Mouse (Mus musculus): ENCODE measurements at regions not wholly inside any gene's neighbourhood (a gene's known extent, or its start where the extent isn't known, plus 50 kb on each side); places are given as distances from the start of the nearest gene placed in this dataset.

DNA sequence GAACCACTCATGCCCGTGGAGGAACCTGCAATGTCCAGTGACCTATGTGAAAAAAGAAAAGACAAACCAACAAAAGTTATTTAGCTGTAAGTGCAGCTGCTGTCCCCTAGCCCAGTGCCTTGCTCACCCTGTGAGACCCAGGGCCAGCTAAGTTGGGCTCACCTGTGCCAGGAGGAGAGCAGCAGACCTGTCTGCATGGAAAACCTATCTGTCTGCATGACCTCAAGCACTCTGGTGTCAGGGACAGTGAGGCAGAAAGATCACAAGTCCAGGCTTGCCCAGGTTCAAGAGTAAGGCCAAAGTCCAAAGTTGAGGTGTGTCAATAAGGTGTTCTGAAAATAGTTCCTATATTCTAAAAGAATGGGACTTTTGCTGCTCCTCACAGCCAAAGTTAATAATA, 215.0 kb upstream of the Vstm2b start:
- ATAC-seq (ENCODE audit: low FRiP score, low read depth): no peak
- Histone ChIP-seq H3K4me1 (no peaks in the 10 kb centered on the region), H3K9ac (no peak overlapping the region), H3K27me3 (no peaks in the 10 kb centered on the region), H3K36me3 (no peaks in the 10 kb centered on the region), H3K4me2 (replicated peaks) (no peak overlapping the region), H3K27ac (no peak overlapping the region), H3K9me3 (no peaks in the 10 kb centered on the region), H3K4me3 (no peak overlapping the region)
- 74% methylated on average over 1 of the region's 1 CpGs for WGBS

DNA sequence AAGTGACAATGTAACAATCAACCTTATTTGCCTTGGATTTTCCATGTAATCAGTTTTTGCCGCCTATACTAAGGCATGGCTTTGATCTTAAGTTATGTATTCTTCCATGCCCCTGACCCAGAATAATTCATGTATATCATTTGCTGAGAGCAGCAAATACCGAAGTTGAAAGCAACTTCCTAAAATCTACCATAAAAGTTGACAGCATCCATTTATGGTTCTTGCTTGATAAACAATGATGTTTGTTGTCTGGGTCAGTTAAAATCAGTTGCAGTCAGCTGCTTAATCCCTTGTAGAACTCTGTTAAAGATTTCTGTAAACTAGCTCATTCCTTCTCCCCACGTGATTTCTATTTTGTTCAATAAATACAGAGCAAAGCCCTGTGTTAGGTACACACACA, 214.5 kb upstream of the Vstm2b start:
- Histone ChIP-seq H3K27me3 (no peaks in the 10 kb centered on the region), H3K9me3 (no peaks in the 10 kb centered on the region), H3K27ac (no peak overlapping the region), H3K4me3 (no peak overlapping the region), H3K9ac (no peak overlapping the region), H3K4me2 (replicated peaks) (no peak overlapping the region), H3K36me3 (no peaks in the 10 kb centered on the region), H3K4me1 (no peaks in the 10 kb centered on the region)
- WGBS: 62% methylated on average over 3 of the region's 3 CpGs
- no peak for ATAC-seq (ENCODE audit: low FRiP score, low read depth)

DNA sequence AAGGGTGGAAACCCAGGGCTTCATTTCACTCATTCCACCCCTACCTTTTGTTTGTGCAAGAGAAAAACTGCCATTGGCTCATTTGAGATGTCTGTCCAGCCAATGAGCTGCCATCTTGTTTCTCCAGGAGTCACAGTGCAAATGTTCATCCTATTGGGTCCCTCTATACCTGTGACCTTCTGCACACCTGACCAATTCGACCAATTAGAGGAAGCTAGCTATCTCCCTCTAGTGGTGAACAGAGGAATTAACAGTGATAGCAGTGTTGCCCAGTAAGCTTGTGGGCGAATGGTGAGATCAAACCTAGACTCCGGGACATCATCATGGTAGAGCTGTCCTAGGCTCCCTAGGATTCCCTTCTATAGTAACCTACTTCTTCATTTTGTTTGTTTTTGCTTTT, 211.1 kb upstream of the Vstm2b start:
- Histone ChIP-seq H3K9ac (no peak overlapping the region), H3K4me1 (no peaks in the 10 kb centered on the region), H3K27ac (no peak overlapping the region), H3K4me3 (no peak overlapping the region), H3K4me2 (replicated peaks) (no peak overlapping the region), H3K27me3 (no peaks in the 10 kb centered on the region), H3K9me3 (no peaks in the 10 kb centered on the region), H3K36me3 (no peaks in the 10 kb centered on the region)
- WGBS: 85% methylated on average over 3 of the region's 3 CpGs
- no peak for ATAC-seq (ENCODE audit: low FRiP score, low read depth)

DNA sequence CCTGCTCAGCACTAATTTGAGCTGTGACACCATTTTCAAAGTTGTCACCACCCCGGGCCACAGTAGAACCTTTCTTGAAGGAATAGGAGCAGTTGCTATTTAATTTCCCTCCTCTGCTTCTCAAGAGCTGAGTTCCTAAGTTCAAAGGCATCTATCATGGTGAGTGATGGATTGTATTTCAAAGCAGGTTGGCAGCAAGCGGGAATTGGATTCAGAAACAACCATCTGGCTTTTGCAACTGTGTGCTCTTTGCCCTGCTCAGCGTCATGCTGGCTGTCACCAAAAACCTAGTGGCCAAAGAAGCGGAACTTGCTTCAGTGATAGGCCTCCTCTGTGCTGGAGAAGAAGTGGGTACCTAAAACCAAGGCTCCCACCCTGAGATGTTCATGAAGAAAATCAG, 209.6 kb upstream of the Vstm2b start:
- no peaks in the 10 kb centered on the region for H3K4me1 ChIP-seq
- no peaks in the 10 kb centered on the region for H3K9me3 ChIP-seq
- ATAC-seq (ENCODE audit: low FRiP score, low read depth): no peak
- no peaks in the 10 kb centered on the region for H3K27me3 ChIP-seq
- no peak overlapping the region for H3K4me3 ChIP-seq
- no peak overlapping the region for H3K4me2 ChIP-seq (replicated peaks)
- H3K36me3 ChIP-seq: no peaks in the 10 kb centered on the region
- no peak overlapping the region for H3K9ac ChIP-seq
- 46% methylated on average over 4 of the region's 4 CpGs for WGBS
- H3K27ac ChIP-seq: no peak overlapping the region

DNA sequence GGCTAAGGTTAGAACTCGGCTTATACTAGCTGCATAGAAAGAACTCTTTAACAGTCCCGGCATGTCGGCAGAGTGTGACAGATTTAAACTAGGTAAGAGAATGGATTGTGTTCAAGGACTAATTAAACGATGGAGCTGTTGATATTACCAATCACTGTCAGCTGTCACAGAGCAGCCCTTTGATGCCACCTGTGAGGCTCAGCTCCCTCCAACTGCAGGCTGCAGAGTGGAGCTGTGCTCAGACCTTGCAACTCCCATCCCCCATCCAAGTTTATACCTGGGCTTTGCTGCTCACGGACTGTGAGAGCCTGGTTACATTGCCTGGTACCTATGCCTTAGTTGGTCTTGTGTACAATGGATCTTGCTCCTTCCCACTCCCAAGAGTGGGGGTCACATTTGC, 204.4 kb upstream of the Vstm2b start:
- Histone ChIP-seq H3K4me3 (no peak overlapping the region), H3K9ac (no peak overlapping the region), H3K4me1 (no peaks in the 10 kb centered on the region), H3K27ac (no peak overlapping the region), H3K4me2 (replicated peaks) (no peak overlapping the region), H3K36me3 (no peaks in the 10 kb centered on the region), H3K27me3 (no peaks in the 10 kb centered on the region), H3K9me3 (no peaks in the 10 kb centered on the region)
- ATAC-seq (ENCODE audit: low FRiP score, low read depth): no peak
- 54% methylated on average over 5 of the region's 5 CpGs for whole genome bisulfite sequencing

DNA sequence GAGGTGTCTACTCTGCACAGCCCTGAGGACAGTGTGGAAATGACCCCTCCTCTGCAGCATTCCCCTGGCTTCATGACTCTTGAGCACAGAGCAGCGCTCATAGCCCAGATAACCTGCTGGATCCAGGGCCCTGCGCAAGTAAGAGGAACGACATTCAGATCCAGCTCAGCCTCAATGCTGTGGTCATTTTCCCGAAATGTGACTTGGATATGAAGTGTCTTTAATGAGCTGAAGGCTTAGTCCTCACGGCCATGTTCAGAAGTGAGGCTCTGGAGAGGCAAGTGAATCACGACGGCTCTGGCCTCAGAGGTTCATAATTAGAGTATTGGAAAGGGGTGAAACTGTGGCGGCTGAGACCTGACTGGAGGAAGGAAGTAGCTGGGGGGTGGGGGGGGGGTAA, 200.6 kb upstream of the Vstm2b start:
- no peak for ATAC-seq (ENCODE audit: low FRiP score, low read depth)

DNA sequence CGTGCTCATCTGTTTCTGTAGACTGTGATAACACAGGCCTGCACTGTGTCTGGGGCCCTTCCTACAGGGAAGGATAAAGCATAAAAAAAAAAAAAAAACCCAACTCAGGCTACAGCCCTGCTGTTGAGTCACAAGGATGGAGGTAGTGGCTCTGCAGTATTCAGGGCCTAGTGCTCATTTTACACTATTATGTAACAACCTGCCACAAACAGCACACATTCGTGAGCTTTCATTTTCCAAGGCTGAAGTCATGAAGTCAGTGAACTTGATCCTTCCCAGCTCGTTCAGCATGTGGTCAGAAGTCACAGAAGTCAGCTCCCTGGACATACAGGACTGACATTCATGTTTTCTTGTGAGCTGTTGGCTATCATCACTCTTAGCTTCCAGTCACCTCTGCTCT, 199.8 kb upstream of the Vstm2b start:
- H3K27ac ChIP-seq: no peak overlapping the region
- H3K4me1 ChIP-seq: no peaks in the 10 kb centered on the region
- H3K9ac ChIP-seq: no peak overlapping the region
- WGBS: 38% methylated on average over 3 of the region's 3 CpGs
- no peaks in the 10 kb centered on the region for H3K9me3 ChIP-seq
- no peaks in the 10 kb centered on the region for H3K27me3 ChIP-seq
- H3K4me2 ChIP-seq (replicated peaks): no peak overlapping the region
- no peaks in the 10 kb centered on the region for H3K36me3 ChIP-seq
- H3K4me3 ChIP-seq: no peak overlapping the region
- ATAC-seq (ENCODE audit: low FRiP score, low read depth): no peak

More for the DNA sequence above, 200.6 kb upstream of the Vstm2b start:
- Histone ChIP-seq H3K27ac (no peak overlapping the region), H3K4me1 (no peaks in the 10 kb centered on the region), H3K36me3 (no peaks in the 10 kb centered on the region), H3K9me3 (no peaks in the 10 kb centered on the region), H3K4me2 (replicated peaks) (no peak overlapping the region), H3K4me3 (no peak overlapping the region), H3K27me3 (no peaks in the 10 kb centered on the region), H3K9ac (no peak overlapping the region)
- 67% methylated on average over 8 of the region's 8 CpGs for WGBS

DNA sequence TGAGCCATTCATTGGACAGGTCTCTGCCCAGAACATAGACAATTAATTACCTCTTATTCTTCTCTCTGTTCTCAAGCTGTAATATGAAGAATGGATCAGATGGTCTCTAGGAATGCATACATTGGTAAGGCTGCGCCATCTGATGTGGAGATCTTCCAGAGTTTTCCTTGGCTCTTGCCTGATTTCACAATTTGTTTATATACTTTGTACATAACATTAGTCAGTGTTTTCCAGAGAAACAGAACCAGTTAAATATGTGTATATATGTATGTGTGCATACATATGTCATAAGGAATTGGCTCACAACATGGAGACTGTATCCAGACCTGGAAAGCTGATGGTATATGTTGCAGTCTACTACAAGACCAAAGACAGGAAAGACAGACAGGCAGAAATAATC, 198.5 kb upstream of the Vstm2b start:
- Histone ChIP-seq H3K4me1 (no peaks in the 10 kb centered on the region), H3K27me3 (no peaks in the 10 kb centered on the region), H3K9ac (no peak overlapping the region), H3K4me3 (no peak overlapping the region), H3K9me3 (no peaks in the 10 kb centered on the region), H3K36me3 (no peaks in the 10 kb centered on the region), H3K4me2 (replicated peaks) (no peak overlapping the region), H3K27ac (no peak overlapping the region)
- no peak for ATAC-seq (ENCODE audit: low FRiP score, low read depth)
- WGBS: 98% methylated on average over 1 of the region's 1 CpGs

DNA sequence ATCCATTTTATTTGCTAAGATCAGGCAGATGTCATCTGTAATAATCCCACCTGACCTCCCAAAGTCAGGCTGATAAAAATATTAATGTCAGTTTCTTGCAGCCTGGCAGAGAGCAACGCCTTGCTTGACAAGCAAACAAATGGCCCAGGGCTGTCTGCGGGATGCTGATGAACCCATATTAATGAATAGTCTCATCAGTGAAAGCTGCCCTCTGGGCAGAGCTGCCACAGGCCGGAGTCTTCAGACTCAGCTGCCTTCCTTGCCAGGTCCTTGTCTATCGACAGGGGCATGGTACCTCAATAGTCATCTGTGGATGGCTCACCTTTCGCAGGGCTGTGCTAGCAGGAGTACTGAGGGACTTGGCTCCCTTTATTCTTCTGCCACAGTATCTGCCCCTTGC, 197.5 kb upstream of the Vstm2b start:
- no peaks in the 10 kb centered on the region for H3K4me1 ChIP-seq
- H3K4me2 ChIP-seq (replicated peaks): no peak overlapping the region
- no peaks in the 10 kb centered on the region for H3K36me3 ChIP-seq
- H3K9ac ChIP-seq: no peak overlapping the region
- ATAC-seq (ENCODE audit: low FRiP score, low read depth): no peak
- 87% methylated on average over 5 of the region's 5 CpGs for whole genome bisulfite sequencing
- no peaks in the 10 kb centered on the region for H3K27me3 ChIP-seq
- H3K27ac ChIP-seq: no peak overlapping the region
- no peaks in the 10 kb centered on the region for H3K9me3 ChIP-seq
- no peak overlapping the region for H3K4me3 ChIP-seq

DNA sequence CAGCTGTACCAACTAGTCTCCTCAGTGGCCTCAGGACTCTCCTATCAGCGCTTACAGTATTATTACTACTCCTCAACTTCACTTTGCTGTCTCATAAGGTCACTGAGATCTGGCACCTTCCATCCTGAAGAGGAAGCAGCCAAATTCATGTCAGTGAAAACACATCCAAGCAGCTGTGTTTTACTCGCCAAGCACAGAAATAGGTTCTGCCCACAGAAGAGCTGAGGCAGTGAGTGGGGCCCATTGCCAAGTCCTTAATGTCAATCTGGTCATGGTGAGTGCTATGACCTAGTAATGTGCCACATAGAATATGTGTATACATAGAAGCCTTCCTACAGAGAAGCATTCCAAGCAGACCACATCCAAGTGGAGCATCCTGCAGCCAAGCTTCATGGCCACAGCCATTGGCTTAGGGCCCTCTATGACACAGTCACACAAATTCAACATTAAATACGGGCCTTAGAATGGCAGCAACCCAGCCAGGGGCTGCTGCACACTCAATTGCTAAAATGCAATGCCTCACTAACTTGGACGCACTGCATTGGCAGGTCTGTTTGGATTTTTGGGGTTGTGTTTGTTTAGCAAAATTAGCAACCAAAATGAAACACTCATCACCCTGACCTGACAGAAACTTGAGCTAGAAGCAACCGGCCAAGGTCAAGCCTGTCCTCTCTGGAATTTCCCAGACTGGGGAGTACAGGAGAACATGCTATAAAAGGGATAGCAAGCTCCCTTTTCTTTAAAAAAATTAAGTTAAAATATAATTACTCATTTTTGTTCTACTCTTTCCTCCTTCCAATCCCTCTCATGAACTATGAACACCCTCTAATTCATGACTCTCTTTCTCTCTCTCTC, 195.7 kb upstream of the Vstm2b start:
- no peak overlapping the region for H3K4me2 ChIP-seq (replicated peaks)
- H3K4me1 ChIP-seq: no peaks in the 10 kb centered on the region
- H3K4me3 ChIP-seq: no peak overlapping the region
- H3K9ac ChIP-seq: no peak overlapping the region
- ATAC-seq (ENCODE audit: low FRiP score, low read depth): no peak
- H3K27ac ChIP-seq: no peak overlapping the region
- no peaks in the 10 kb centered on the region for H3K36me3 ChIP-seq
- H3K27me3 ChIP-seq: no peaks in the 10 kb centered on the region
- H3K9me3 ChIP-seq: no peaks in the 10 kb centered on the region
- 78% methylated on average over 5 of the region's 5 CpGs for WGBS

DNA sequence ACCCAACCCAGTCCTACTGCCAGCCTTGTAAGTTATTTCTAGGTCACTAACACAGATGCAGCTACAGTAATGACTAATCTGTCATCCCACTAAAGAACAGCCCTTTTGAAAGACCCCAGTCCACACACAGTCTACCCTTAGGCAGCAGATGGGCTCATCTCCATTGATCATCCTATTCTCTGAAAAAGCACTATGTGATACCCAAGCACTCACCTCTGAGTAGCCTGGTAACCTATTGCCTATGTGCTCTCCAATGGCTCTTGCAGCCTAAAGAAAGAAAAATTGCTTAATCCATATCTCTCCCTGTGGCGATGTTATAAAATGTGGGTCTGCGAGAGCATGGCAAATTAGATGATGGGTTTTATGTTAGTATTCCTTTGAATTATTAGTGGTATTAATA, 189.9 kb upstream of the Vstm2b start:
- WGBS: 90% methylated on average over 2 of the region's 2 CpGs
- H3K9ac ChIP-seq: no peak overlapping the region
- no peaks in the 10 kb centered on the region for H3K36me3 ChIP-seq
- no peaks in the 10 kb centered on the region for H3K9me3 ChIP-seq
- H3K27ac ChIP-seq: no peak overlapping the region
- no peaks in the 10 kb centered on the region for H3K27me3 ChIP-seq
- no peak overlapping the region for H3K4me3 ChIP-seq
- H3K4me2 ChIP-seq (replicated peaks): no peak overlapping the region
- no peaks in the 10 kb centered on the region for H3K4me1 ChIP-seq
- no peak for ATAC-seq (ENCODE audit: low FRiP score, low read depth)

DNA sequence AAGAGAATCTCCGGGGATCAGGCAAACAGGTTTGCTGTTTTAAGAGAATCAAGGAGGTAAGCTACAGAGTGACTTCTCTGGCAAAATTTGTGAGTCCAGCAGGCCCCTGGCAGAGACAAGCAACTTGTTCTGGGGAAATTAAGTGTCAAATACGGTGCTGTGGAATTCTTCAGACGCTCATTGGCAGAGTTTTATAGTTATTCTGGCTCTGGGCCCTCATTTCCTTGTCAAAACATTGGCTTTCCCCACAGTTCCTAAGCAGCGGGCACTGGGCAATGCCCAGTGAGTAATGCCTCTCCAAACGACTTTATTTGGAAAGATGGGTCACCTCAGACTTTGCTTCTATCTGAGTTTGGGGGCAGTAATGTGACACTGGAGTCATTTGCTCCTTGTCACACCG, 180.1 kb upstream of the Vstm2b start:
- Histone ChIP-seq H3K9ac (no peak overlapping the region), H3K4me2 (replicated peaks) (no peak overlapping the region), H3K4me3 (no peak overlapping the region), H3K4me1 (no peaks in the 10 kb centered on the region), H3K27ac (no peak overlapping the region), H3K27me3 (no peaks in the 10 kb centered on the region), H3K9me3 (no peaks in the 10 kb centered on the region), H3K36me3 (no peaks in the 10 kb centered on the region)
- ATAC-seq (ENCODE audit: low FRiP score, low read depth): no peak
- WGBS: 44% methylated on average over 6 of the region's 6 CpGs

DNA sequence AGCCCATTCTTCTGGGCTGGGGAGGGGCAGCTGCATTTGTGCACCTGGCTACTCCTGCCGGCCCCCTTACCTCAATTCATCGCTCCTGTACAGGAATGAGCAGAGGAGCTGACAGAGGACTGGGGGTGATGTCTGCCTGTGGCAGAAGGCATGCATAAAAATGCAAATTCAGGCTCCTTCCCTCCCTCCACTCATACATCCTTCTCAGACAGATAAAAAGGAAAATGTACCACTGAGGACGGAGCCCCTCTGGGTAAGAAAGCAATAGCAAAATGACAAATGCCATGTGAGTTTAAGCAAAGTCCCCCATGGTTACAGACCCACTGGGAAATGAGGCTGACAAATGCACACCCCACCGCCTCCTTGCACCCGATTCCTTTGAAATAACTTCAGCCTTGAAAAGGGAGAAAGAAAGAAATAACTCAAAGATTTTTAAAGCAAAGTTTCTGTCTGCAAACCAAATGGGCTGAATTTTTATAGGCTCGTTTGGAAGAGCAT, 161.1 kb upstream of the Vstm2b start:
- H3K9ac ChIP-seq: no peak overlapping the region
- no peaks in the 10 kb centered on the region for H3K36me3 ChIP-seq
- no peaks in the 10 kb centered on the region for H3K4me1 ChIP-seq
- no peaks in the 10 kb centered on the region for H3K9me3 ChIP-seq
- no peak for ATAC-seq (ENCODE audit: low FRiP score, low read depth)
- no peaks in the 10 kb centered on the region for H3K27me3 ChIP-seq
- WGBS: 58% methylated on average over 6 of the region's 6 CpGs
- H3K27ac ChIP-seq: no peak overlapping the region
- no peak overlapping the region for H3K4me2 ChIP-seq (replicated peaks)
- H3K4me3 ChIP-seq: no peak overlapping the region

All from limb, embryonic 13.5 days (tissue).